Mouse (Mus musculus): ENCODE data around the gene Hs2st1.
A peak's percentile ranks its signal among the peaks of the same experiment; 100 is the strongest.

GRCm38 (mm10) chr3:144570047-144570815 is at the start of gene Hs2st1, which contains the start of gene Selenof:
- no peak; a peak in 1 of 6 replicates for TF ChIP-seq CTCF (IDR thresholded peaks at IDR 0.05 in 2 of 3, conservative IDR thresholded peaks at IDR 0.05 in 1 of 3; ENCODE audit: control insufficient read depth in 1 of 3, insufficient read depth in 1 of 3, low read depth in 2 of 3, low read length in 3 of 3, poor library complexity in 1 of 3, severe bottlenecking in 1 of 3)
- TF ChIP-seq E2F4 (IDR thresholded peaks at IDR 0.05; ENCODE audit: borderline replicate concordance, low read depth, low read length) = no peak; the same call in 1 of the 2 replicates
- TF ChIP-seq NELFE (IDR thresholded peaks at IDR 0.05; ENCODE audit: low read depth, low read length) = peak; percentile 98
- TF ChIP-seq POLR2A (IDR thresholded peaks at IDR 0.05; ENCODE audit: control insufficient read depth in 1 of 2, insufficient read depth in 1 of 2, low read depth in 1 of 2, low read length in 2 of 2, poor library complexity in 1 of 2) = peak; percentile 90 to 97
- TF ChIP-seq ZC3H11A (IDR thresholded peaks at IDR 0.05; ENCODE audit: low read depth, low read length) = no peak
- peak; percentile 82 for TF ChIP-seq NRF1 (IDR thresholded peaks at IDR 0.05; ENCODE audit: insufficient read depth, low read depth, low read length, poor library complexity, severe bottlenecking)
- TF ChIP-seq TBP (IDR thresholded peaks at IDR 0.05; ENCODE audit: low read depth, low read length) = peak; percentile 87
- peak; percentile 75 for TF ChIP-seq TCF12 (IDR thresholded peaks at IDR 0.05; ENCODE audit: low read depth, low read length)
- peak; percentile 100 for TF ChIP-seq MAX (IDR thresholded peaks at IDR 0.05; ENCODE audit: low read length)

All from MEL (cell line).